Comparison of ENCODE assay signal across 8 mouse cellular contexts in genomic region chr1:38787443-38787842, GRCm38 (mm10). TPM values are rescaled to one million over a fixed set of nuclear protein-coding genes. Genes with fewer than 3 reads are reported as not detected.
DNase-seq lines count a peak whose midpoint lies in the region; ATAC-seq lines count a peak whose summit lies in the region.

No protein-coding gene starts in this region.

- H3K9ac ChIP-seq in limb, embryonic 11.5 days (ENCODE audit: low read length), result no peak overlapping the region

- H3K4me1 ChIP-seq in limb, embryonic 11.5 days (ENCODE audit: control insufficient read depth, insufficient read depth, low read length), result no peaks in the 10 kb centered on the region

- H3K4me3 ChIP-seq in limb, embryonic 11.5 days (ENCODE audit: low read depth, low read length), result no peak overlapping the region

- ATAC-seq in CD4-positive, CD25-positive, alpha-beta regulatory T cell, adult 4 months, result peak; percentile 54
- no peak for ATAC-seq in limb, embryonic 11.5 days (ENCODE audit: insufficient number of reproducible peaks, low FRiP score, low TSS enrichment, low read depth)

- DNase-seq in MN1 (ENCODE audit: low spot score), result peak; percentile 26
- DNase-seq in cerebellum, postnatal 10 days, result peak; percentile 82 to 86
- peak; percentile 39 to 64 for DNase-seq in frontal cortex, postnatal 10 days (ENCODE audit: low spot score in 2 of 2)
- peak; percentile 44 for DNase-seq in kidney, adult 9 months
- DNase-seq in limb, embryonic 11.5 days (ENCODE audit: low spot score), result peak; percentile 72
- DNase-seq in neural tube, embryonic 10.5 days (ENCODE audit: extremely low spot score, low spot score), result peak; percentile 71
- peak; percentile 29 to 48 for DNase-seq in urinary bladder, postnatal 36 days (ENCODE audit: low spot score in 2 of 2)

- no peaks in the 10 kb centered on the region for H3K27me3 ChIP-seq in limb, embryonic 11.5 days (ENCODE audit: control insufficient read depth, insufficient read depth, low read length)

- no peaks in the 10 kb centered on the region for H3K9me3 ChIP-seq in limb, embryonic 11.5 days (ENCODE audit: control insufficient read depth, low read length)

- H3K36me3 ChIP-seq in limb, embryonic 11.5 days (ENCODE audit: control insufficient read depth, insufficient read depth, low read length), result no peaks in the 10 kb centered on the region

- 9% methylated on average over 5 of the region's 5 CpGs for WGBS in limb, embryonic 11.5 days

- H3K27ac ChIP-seq in limb, embryonic 11.5 days (replicated peaks; ENCODE audit: low read depth, low read length), result no peak overlapping the region

- no peak overlapping the region for H3K4me2 ChIP-seq in limb, embryonic 11.5 days (ENCODE audit: low read depth, severe bottlenecking)

RNA-seq across cellular contexts. Expression of gene Lonrf2, which starts 49.1 kb away (rescaled TPM):
- not detected for polyA plus RNA-seq in CD4-positive, CD25-positive, alpha-beta regulatory T cell, adult 4 months (2017; shearing (Covaris generic))
- polyA plus RNA-seq in limb, embryonic 11.5 days (2014; fragmentation: Nextera tagmentation; extraction: Ambion mirVana), result 0.95 and 1.3 TPM in 2 replicates

Comparison
In these comparisons a context has a peak if more than half of its experiments do, and no peak if none do; other contexts are left out.
1. DNase-seq: peak in every context shown above with its lines; median percentile 84 in cerebellum, postnatal 10 days; 72 in limb, embryonic 11.5 days; 71 in neural tube, embryonic 10.5 days; 52 in frontal cortex, postnatal 10 days; 44 in kidney, adult 9 months; 38 in urinary bladder, postnatal 36 days; 26 in MN1.